Mouse (Mus musculus) hematopoietic stem cell, adult 5-6 weeks (primary cell): ENCODE measurements around the gene Mid1. TPM values are rescaled to one million over a fixed set of nuclear protein-coding genes. Genes with fewer than 3 reads are reported as not detected.
"Not testable (repeated sequence)": the region's sequence is repeated elsewhere in the genome, so short reads cannot be mapped to it uniquely, and the experiment has no call there.

Experiments
- ATAC-seq, 2 experiments: fragments of 125-278 bp in 1 of 2; replicated peaks in 1 of 2; 2 replicates each; pipeline ENCODE4 v1.8.0; 2016 to 2017; ENCODE audit warnings: inconsistent platforms in 2 of 2, mild to moderate bottlenecking in 2 of 2, moderate number of reproducible peaks in 2 of 2, low read depth in 1 of 2, moderate TSS enrichment in 1 of 2; ENCODE audit not compliant: low FRiP score in 2 of 2, poor library complexity in 2 of 2, severe bottlenecking in 2 of 2, insufficient read depth in 1 of 2, low TSS enrichment in 1 of 2
- total RNA-seq: library from RNA; stranded (forward); fragments of 172-1452, 232-1000 nt; gene quantifications from 2 replicates; pipeline ENCODE4 v1.2.3, GENCODE M21; 2017

Mid1 gene
- total RNA-seq, 1 experiment from 2014 or later, result 10.7 TPM

DNA sequence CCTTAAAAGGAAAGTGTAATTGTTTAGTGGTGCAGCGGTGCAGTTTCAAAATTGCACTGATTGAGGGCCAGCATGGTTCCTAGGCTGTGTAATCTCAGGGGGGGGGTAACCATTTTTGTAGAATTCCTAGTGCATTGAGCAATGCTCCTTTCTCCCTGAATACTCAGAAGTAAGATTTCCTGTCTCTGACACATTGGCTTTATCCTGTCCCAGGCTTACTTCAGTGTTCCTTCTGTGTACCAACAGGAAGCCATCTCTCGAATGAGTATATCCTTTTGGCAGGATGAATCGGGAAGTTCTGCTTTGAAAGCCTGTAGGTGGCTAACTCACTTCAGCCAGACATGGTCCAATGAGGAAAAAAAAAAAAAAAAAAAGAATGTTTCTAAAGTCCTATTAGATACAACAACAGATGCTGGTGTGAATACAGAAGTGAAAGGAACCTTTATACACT, 290.7 kb downstream of the Mid1 start:
- ATAC-seq, result not testable (repeated sequence)

DNA sequence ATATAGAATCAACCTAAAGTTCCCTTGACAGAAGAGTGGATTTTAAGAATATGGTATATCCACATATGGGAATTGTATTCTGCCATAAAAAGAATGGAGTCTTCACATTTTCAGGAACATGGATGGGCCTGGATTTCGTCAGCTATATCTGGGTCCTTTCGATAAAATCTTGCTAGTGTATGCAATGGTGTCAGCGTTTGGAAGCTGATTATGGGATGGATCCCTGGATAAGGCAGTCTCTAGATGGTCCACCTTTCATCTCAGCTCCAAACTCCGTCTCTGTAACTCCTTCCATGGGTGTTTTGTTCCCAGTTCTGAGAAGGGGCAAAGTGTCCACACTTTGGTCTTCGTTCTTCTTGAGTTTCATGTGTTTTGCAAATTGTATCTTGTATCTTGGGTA, 291.3 kb downstream of the Mid1 start:
- ATAC-seq, result not testable (repeated sequence)

DNA sequence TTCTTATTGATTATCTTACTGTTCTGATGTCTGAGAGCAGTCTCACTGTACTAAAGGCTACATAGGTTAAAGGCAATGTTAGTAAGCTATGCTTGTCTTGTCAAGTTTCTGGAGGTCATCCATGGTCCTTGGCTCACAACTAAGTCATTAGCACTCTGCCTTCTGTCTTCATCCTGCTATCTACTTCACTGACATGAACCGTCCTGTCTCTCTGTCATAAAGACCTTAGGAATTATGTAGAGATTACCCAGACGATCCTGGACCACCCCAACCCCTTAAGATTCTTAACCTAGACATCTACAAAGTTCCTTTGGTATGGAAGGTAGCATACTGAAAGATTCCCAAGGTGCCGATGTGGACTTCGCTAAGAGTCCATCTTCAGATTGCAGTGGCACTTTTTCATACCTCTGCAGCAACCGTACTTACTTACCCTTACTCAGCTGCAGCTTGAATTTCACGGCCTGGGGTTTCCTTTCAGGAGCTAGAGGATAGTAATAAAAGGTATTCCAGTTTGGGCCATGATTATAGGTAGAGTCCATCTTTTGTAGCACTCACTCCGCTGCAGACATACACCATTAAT, 292.9 kb downstream of the Mid1 start:
- ATAC-seq, result not testable (repeated sequence)

DNA sequence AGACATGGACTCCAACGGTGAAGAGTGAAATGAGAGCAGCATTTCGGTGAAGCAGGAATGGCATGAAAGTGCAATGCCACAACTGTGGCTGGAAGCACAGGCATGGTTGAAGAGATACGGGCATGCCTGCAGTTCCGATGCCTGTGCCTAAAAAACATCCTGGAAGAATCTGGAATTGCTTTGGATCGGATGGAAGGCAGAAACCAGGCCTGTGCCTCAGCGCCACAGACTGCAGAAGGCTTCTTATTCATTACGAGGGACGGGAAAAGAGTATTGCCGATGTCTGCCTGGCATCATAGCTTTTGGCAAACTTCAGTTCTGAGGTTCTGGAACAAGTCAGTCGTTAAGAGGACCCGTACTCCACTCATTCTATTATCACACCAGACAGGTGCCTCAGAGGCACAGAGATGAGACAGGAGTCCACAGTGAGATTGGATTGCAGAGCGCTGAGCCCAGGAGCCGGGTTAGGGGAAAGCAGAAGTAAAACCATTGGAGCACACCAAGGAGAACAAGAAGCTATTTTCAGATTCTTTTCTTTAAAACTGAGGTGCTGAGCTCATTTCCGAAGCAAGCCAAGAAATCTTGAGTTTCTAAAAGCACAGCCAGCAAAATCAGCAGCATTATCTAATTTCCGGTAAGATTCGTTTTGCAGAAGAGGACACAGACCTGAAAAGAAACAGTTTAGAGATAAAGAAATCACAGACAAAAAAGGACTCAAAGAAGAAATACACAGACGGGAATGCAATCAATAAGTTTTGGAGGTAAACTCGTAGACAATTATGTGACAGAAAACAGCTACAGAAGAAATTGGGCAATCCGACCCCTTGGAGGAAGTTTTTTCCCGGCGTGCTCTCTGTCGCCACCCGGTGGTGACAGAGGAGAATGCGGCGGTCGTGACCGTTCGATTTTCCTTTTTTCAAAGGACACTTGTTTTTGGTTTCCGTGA, 293.7 kb downstream of the Mid1 start:
- ATAC-seq, result peak; percentile 37 to 42

DNA sequence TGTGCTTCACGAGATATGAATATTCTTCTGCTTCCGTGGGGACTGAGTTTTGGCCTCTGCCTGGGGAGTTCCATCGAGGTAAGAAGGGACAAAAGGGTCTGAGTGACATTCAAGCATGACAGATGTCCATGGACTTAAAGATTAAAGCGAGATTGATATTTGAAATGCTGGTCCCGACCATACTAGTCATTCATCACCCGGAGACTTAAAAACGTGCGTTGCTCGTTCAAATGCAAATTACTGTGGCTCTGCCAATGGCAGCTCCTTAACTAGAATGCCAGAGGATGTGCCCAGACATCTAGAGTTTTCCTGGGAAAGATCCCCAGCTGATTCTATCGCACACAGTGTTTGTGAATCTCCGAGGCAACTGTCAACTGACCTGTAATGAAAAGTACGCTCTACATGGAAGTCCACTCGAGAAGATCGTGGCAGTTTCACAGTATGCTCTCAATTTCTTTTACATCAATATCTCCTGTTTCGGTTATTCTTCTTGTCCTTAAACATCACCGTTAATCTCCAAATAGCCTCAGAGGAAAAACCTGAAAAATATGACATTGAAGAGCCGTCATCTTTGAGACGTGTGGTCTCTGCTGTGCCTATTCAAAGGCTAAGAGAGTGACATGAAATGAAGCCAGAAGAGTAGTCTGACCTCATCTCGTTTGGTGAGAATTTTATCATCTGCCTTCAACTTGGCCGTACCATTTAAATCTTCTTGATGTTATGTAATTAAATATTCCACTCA, 294.6 kb downstream of the Mid1 start:
- not testable (repeated sequence) for ATAC-seq

DNA sequence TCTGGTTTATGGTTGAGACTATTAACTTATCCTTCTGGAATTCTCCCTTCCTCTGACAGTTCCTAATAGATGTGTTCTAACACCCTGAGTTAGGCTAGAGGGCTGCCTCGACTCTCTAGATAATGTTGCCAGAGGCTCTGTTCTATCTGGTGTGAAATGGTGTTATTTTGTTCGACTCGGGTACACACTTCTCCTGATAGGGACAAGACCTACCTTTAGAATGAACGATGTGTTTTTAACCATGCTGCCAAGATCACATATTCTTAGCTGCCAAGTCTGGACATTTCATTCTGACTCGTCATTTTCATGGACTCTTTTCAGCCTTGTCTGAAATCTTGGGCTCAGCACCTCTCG, 295.2 kb downstream of the Mid1 start:
- not testable (repeated sequence) for ATAC-seq

DNA sequence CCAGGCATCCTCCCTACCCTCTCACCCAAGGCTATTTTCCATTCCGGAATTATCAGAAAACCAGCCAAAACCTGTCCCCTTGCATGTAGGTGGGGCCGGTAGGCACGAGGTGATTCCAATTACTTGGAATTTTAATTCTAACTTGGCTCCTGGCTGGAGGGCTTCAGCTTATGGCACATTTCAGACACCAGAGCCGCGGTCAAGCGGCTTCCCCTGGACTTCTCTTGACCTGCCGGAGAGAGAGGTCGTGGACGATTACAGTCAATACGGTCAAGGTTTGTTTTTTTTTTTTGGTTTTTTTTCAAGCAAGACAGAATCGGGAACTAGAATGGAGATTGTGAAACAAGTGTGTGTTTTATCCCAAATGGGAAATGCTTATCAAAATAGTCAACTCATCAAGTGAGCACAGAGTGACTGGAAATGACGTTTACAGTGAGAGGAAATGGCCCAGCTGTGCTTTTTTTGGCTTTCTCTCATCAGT, 295.9 kb downstream of the Mid1 start:
- no peak for ATAC-seq

DNA sequence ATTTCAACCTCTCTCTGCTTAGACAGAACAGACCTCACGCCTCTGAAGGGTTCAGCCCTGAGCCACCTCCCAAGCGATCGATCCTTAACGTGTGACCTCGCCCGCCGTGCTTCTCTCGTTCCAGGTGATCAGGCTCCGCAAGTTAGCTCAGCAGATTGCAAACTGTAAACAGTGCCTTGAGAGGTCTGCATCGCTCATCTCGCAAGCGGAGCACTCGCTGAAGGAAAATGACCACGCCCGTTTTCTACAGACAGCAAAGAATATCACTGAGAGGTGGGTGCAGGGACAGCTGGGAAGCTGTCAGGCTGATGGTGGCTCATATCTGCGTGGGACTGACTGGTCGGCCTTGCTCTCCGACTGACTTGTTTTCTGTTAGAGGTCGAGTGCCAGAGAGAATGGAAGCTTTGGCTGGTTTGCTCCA, 296.8 kb downstream of the Mid1 start:
- ATAC-seq, result not testable (repeated sequence)

DNA sequence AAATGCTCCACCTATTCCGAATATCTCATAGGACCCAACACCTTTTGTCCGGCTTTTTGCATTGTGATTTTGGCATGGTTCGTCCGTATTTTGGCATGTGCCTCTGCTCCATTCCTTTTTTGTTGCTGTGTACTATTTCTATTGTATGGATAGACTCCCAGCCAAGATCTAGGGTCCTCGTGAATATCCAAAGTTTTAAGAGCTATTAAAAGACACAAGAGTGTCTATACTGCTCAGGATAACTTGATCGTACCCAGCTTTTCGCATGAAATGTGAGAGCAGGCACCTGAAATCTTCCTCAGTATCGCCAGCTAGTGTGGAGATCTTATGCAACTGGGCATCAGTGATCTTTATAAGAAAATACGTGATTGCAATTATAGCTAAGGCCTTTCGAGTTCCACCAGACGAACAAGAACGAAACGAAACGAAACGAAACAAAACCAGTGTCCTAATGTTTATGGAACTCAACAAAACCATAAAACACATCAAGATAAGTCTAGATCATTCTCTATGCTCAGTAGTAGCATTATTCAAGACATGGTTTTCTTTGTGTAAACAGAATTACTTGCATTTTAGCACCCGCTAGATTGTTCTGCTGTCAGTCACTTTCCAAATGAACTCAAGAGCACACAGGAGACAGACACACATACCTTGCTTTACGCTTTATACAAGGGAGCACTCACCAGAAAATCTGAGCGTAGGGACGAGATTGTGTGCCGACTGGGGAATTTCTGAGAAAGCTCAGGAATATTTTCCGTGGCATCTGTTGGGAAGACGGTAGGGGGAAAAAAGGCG, 297.8 kb downstream of the Mid1 start:
- not testable (repeated sequence) for ATAC-seq

DNA sequence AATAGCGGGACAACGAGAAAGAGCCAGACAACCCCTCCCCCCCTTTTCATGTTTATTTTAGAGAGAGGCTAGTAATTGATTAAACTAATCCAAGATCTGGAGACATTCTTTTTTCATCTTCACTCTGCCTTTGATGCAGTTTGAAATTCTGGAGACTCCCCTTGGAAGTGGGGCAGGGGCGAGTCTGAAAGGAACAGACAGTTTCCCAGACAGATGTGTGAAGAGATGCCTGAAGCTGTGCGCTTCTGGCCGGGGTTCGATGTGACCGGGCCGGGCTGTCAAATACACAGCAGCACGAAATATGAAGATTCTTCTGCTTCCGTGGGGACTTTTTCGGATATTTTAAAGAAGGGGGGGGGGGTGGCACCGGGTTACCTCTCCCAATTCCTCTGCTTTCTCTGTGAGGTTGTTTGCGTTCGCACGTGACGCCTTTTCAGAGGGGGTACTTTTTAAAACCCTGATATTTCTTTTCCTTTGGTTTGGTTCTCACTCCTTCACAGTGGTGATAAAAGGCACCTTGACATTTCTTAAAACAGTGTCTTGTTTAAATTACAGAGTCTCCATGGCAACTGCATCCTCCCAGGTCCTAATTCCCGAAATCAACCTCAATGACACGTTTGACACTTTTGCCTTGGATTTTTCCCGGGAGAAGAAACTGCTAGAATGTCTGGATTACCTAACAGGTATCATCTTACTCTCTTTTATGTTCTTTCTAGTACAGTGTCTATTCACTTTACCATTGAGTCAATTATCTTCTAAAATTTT, 298.6 kb downstream of the Mid1 start:
- ATAC-seq, result not testable (repeated sequence)

DNA sequence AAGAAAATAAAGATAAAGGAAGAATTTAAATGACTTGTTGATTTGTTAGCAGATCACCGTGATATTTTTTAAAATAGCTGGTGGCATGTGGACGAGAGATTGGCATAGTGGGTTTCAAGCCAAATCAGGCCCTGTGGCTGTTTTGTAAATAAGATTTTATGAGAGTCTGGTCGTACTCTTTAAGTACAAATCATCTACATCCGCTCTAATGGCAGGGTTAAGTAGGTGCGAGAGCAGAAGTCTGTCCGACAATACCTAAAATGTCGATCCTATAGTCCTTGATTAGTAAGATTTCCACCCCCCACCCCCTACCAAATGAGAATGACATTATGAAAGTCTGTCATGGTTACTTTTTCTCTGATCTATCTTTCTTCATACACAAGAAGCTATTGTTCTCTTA, 299.3 kb downstream of the Mid1 start:
- not testable (repeated sequence) for ATAC-seq

DNA sequence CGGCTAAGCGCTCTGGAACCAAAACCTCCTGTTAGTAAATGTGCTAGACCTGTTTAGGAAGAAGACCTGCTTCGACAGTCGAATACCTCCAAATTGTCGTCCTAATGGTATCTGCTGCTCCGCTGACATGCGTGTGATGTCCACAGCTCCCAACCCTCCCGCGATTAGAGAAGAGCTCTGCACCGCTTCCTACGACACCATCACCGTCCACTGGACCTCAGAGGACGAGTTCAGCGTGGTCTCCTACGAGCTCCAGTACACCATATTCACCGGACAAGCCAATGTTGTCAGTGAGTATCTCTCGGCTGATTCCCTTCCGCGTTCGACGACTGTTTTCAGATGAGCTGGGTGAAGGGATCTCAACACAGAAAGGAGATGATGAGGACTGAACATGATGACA, 299.9 kb downstream of the Mid1 start:
- ATAC-seq, result not testable (repeated sequence)

DNA sequence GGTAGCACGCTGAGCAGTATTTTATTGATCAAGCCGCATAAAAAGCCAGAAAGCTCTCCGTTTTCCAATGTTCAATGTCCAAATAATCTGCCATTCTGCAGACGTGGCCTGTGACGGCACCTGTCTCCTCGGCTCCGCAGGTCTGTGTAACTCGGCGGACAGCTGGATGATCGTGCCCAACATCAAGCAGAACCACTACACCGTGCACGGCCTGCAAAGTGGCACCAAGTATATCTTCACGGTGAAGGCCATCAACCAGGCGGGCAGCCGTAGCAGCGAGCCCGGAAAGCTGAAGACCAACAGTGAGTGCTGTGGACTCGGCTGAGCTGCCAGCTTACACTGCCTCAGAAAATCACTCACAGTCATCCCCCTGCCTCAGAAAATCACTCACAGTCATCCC, 300.8 kb downstream of the Mid1 start:
- not testable (repeated sequence) for ATAC-seq

DNA sequence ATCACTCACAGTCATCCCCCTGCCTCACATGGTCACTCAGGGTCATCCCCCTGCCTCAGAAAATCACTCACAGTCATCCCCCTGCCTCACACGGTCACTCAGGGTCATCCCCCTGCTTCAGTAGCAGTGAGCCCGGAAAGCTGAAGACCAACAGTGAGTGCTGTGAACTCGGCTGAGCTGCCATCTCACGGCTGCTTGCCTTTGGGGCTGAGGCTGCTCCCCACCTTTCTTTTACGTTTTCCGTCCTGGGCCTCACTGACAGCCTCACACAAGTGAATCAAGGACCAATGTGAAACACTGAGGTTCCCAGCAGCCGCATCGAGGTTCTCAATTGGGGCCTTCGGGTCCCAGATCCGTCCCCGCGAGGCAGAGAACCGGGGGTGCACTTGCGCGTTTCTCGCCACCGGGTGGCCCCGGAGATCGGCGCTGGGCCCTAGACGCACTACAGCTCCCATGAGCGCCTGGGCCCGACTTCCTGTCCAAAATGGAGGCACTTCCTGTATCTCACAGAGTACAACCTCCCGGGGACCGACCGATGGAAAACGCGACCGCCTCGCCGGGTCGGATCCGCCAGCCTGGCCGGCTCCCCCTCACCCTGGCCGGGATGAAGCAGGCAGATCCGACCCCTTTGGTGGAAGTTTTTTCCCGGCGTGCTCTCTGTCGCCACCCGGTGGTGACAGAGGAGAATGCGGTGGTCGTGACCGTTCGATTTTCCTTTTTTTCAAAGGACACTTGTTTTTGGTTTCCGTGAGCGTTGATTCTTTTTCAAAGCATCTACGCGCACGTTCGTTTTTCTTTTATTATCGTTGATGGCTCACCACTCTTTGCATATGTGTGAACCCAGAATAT, 301.7 kb downstream of the Mid1 start:
- peak; percentile 40 to 48 for ATAC-seq

DNA sequence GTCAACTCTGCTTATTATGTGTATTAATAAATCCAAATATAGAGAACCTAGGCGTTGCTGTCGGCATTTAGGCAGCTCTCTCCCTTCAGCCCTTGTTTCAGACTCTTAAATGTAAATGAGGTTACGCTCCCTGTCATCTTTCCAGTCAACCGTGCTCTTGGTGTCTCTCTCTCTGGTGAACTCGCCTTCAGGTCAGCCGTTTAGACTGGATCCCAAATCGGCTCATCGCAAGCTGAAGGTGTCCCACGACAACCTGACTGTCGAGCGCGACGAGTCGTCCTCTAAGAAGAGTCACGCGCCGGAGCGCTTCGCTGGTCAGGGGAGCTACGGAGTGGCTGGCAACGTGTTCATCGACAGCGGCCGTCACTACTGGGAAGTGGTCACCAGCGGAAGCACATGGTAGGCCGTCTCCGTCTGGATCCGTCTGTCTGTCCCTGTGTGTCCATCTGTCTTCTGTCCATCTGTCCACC, 302.4 kb downstream of the Mid1 start:
- ATAC-seq, result not testable (repeated sequence)
